Mouse (Mus musculus) stomach, postnatal 0 days (tissue): ENCODE measurements around the gene Sh2d6. TPM values are rescaled to one million over a fixed set of nuclear protein-coding genes. Genes with fewer than 3 reads are reported as not detected.

Experiments
- ATAC-seq: fragments of 200-750 bp; cut with Nextera tagmentation; 2 replicates; pipeline ENCODE4 v1.8.0; 2017; ENCODE audit not compliant: low FRiP score, low TSS enrichment
- DNase-seq: peaks from one replicate; pipeline ENCODE4 v3.0.0-alpha.2; 2016; ENCODE audit warnings: low spot score
- H3K27ac ChIP-seq: fragments of 300-500 bp; sonication (generic); replicated peaks from 2 replicates; pipeline ENCODE4 v1.5.1; 2014; ENCODE audit warnings: mild to moderate bottlenecking, control low read depth
- H3K27me3 ChIP-seq: fragments of 300-500 bp; sonication (generic); 2 replicates; pipeline ENCODE4 v1.6.1; 2014; ENCODE audit warnings: low read length; ENCODE audit not compliant: control insufficient read depth, insufficient read depth
- H3K36me3 ChIP-seq: fragments of 300-500 bp; sonication (generic); 2 replicates; pipeline ENCODE4 v1.6.1; 2014; ENCODE audit warnings: low read length, mixed read lengths; ENCODE audit not compliant: control insufficient read depth, insufficient read depth
- H3K4me1 ChIP-seq: fragments of 300-500 bp; sonication (generic); replicated peaks from 2 replicates; pipeline ENCODE4 v1.6.1; 2014; ENCODE audit warnings: antibody characterized with exemption; ENCODE audit not compliant: control insufficient read depth, insufficient read depth
- H3K4me2 ChIP-seq: fragments of 300-500 bp; sonication (generic); replicated peaks from 2 replicates; pipeline ENCODE4 v1.6.1; 2014; ENCODE audit warnings: low read depth, mild to moderate bottlenecking, control low read depth, moderate library complexity
- H3K4me3 ChIP-seq: fragments of 300-500 bp; sonication (generic); 2 replicates; pipeline ENCODE4 v1.5.1; 2014; ENCODE audit warnings: low read depth, low read length, control low read depth
- H3K9ac ChIP-seq: fragments of 300-500 bp; sonication (generic); 2 replicates; pipeline ENCODE4 v1.6.1; 2014; ENCODE audit warnings: mild to moderate bottlenecking, low read length, control low read depth, mixed read lengths
- H3K9me3 ChIP-seq: fragments of 300-500 bp; sonication (generic); 2 replicates; pipeline ENCODE4 v1.6.1; 2016; ENCODE audit warnings: low read length; ENCODE audit not compliant: control insufficient read depth
- CTCF ChIP-seq: IDR thresholded peaks from 2 replicates; pipeline ENCODE4 v1.5.1; 2016; ENCODE audit warnings: antibody characterized with exemption, low read depth, mild to moderate bottlenecking, moderate library complexity
- EP300 ChIP-seq: optimal IDR thresholded peaks from 2 replicates; pipeline ENCODE3; 2016; ENCODE audit warnings: antibody characterized with exemption
- WGBS: fragments of 180-500 bp; shearing (Covaris S2); extraction: QIAGEN DNeasy Blood & Tissue Kit; methylation state at CpG from one replicate; pipeline ENCODE4 v1.1.7; 2014; 5-methylcytosine and 5-hydroxymethylcytosine counted together
- polyA plus RNA-seq: library from polyadenylated mRNA; unstranded; fragments of >200 nt; fragmentation: Nextera tagmentation; extraction: Ambion mirVana; gene quantifications from 2 replicates; pipeline ENCODE4 v1.2.1, GENCODE M21; 2015

Sh2d6 gene
- polyA plus RNA-seq, 1 experiment from 2014 or later = 0.21 TPM

DNA sequence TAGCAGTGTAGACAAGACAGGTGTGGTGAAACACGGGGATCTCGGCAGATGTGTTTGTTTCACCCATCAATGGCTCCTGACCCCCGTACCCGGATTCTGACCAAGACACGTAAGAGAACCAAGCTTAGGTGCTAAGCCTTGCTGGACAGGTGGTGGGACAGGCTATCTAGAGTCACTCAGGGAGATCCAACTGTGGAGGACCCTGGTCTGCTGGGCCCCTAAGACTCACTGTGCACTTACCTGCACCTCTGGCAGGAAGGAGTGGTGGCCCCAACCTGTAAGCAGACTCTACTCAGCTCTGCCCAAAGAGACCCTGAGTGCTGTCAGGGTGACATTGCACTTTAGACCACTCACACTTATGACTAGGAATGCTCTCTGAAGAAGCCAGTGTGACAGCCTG is 603 bp downstream of the Sh2d6 start:
- H3K4me2 ChIP-seq = no peak overlapping the region
- no peak overlapping the region for H3K27ac ChIP-seq
- ATAC-seq = no peak
- H3K9ac ChIP-seq = no peak overlapping the region
- H3K36me3 ChIP-seq = no peaks in the 10 kb centered on the region
- no peak for DNase-seq
- H3K9me3 ChIP-seq = no peaks in the 10 kb centered on the region
- no peaks in the 10 kb centered on the region for H3K27me3 ChIP-seq
- TF ChIP-seq CTCF (no peak), EP300 (no peak)
- H3K4me1 ChIP-seq = no peaks in the 10 kb centered on the region
- WGBS = 89% methylated on average over 5 of the region's 5 CpGs
- no peak overlapping the region for H3K4me3 ChIP-seq

DNA sequence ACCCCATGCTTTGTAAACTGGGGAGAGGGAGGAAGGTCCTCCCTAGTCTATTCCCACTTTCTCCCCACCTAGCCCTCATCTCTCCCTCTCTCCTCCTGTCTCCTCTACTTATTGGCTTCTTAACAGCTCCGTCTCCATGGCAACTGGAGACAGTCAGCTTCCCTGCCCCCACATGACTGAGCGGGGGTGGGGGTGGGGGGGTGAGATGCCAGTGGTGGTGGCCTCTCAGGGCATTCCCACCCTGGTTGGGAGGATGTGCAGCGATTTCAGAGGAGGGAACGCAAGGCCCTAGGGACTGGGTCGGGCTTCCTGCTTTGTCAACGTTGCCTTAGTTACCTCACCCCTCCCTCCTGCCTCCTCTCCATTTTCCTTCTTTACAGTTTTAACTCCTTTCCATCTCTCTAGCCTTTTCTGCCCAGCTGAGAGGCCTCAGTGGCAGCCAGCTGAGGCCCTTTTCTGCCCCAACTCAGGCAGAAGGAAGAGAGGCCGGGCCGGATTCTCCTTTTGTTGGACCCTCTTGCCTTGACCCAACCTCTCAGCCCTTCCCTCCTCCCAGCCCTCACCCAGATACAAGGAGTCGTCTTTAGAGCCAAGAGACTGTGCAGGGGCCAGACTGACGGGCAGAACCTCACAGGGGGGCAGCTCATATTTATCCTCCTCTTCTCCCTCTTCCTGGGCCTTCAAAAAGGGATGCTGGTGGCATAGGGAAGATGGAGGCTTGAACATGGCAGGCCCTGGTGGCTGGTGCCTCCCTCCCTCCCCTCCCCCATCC is 1.4 kb downstream of the Sh2d6 start:
- no peaks in the 10 kb centered on the region for H3K27me3 ChIP-seq
- 23% methylated on average over 10 of the region's 10 CpGs for WGBS
- H3K9me3 ChIP-seq = no peaks in the 10 kb centered on the region
- TF ChIP-seq CTCF = no peak
- TF ChIP-seq EP300 = no peak
- H3K36me3 ChIP-seq = no peaks in the 10 kb centered on the region
- DNase-seq (no peak), ATAC-seq (peak; percentile 11; the same call in 1 of the 2 replicates)
- no peak overlapping the region for H3K4me2 ChIP-seq
- no peak overlapping the region for H3K4me3 ChIP-seq
- H3K27ac ChIP-seq = peak overlapping the region; percentile 8; the same call in 1 of the 2 replicates
- no peak overlapping the region for H3K9ac ChIP-seq
- no peaks in the 10 kb centered on the region for H3K4me1 ChIP-seq

DNA sequence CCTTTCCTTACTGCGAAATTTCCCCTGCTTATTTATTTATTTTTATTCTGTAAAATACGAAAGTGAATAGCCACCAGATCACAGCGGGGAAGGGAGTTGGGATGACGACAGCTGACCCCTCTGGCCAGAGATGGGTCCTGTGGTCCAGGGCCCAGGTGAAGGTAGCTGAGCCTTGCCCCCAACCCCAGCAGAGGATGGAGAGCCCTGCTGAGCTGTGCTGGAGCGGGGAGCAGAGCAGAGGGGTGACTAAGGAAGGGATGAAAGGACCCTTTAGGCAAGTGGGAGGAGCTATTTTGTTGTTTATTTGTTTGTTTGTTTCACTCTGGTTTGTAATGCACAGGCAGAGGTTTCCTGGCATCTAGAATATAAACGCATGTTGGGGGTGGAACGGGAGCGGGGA is 2.2 kb downstream of the Sh2d6 start:
- no peak for TF ChIP-seq EP300
- TF ChIP-seq CTCF = no peak
- no peak overlapping the region for H3K9ac ChIP-seq
- whole genome bisulfite sequencing = 42% methylated on average over 8 of the region's 8 CpGs
- no peaks in the 10 kb centered on the region for H3K36me3 ChIP-seq
- H3K27ac ChIP-seq = no peak overlapping the region
- H3K9me3 ChIP-seq = no peaks in the 10 kb centered on the region
- H3K4me1 ChIP-seq = no peaks in the 10 kb centered on the region
- no peak for DNase-seq
- ATAC-seq = no peak
- H3K4me2 ChIP-seq = no peak overlapping the region
- no peak overlapping the region for H3K4me3 ChIP-seq
- no peaks in the 10 kb centered on the region for H3K27me3 ChIP-seq

DNA sequence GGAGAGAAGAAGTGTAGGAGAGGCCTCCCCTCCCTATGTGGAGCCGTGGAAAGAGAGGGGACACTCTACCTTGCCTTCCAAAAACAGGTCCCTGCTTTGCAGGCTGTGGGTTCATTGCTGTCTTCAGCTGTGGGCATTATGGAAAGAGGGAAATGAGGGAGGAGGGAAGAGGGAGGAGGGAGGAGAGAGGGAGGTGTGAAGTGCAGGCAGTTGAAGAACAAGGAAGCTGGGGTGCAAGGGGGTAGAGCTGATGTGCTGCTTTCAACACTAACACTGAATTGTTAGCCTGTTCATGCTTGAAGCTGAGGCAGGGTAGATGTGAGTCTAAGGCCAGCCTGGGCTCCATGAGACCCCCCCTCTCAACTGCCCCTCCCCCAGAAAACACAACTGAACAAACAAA is 2.7 kb downstream of the Sh2d6 start:
- H3K36me3 ChIP-seq = no peaks in the 10 kb centered on the region
- H3K9ac ChIP-seq = no peak overlapping the region
- H3K27ac ChIP-seq = no peak overlapping the region
- 78% methylated on average over 1 of the region's 1 CpGs for WGBS
- TF ChIP-seq CTCF = no peak
- no peak for TF ChIP-seq EP300
- H3K9me3 ChIP-seq = no peaks in the 10 kb centered on the region
- ATAC-seq (no peak), DNase-seq (no peak)
- H3K27me3 ChIP-seq = no peaks in the 10 kb centered on the region
- H3K4me3 ChIP-seq = no peak overlapping the region
- H3K4me1 ChIP-seq = no peaks in the 10 kb centered on the region
- H3K4me2 ChIP-seq = no peak overlapping the region

DNA sequence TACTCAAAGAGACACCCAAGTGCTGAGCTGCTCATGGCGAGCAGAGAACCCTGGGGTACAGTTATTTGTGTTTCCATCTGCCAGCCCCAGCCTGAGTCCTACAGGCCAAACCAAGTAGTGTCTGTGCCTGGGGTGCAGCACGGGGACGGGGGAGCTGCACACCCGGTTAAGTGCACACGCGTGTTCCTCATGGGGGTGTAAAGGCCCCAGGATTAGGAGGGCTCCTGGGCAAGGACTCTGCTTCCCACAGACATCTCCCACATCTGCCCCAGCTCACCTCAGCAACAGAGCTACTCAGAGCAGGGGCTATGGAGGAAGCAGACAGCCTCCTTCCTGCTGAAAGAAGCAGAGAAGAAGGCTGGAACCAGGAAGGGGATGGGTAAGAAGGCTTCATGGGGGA is 5.9 kb downstream of the Sh2d6 start:
- no peaks in the 10 kb centered on the region for H3K9me3 ChIP-seq
- H3K27me3 ChIP-seq = no peaks in the 10 kb centered on the region
- no peak overlapping the region for H3K27ac ChIP-seq
- 94% methylated on average over 6 of the region's 6 CpGs for WGBS
- no peak overlapping the region for H3K4me3 ChIP-seq
- H3K9ac ChIP-seq = no peak overlapping the region
- DNase-seq = no peak
- H3K4me1 ChIP-seq = peaks cover 10% of the 10 kb centered on the region; the same call in 1 of the 2 replicates
- H3K36me3 ChIP-seq = no peaks in the 10 kb centered on the region
- no peak overlapping the region for H3K4me2 ChIP-seq
- no peak for ATAC-seq
- no peak for TF ChIP-seq CTCF
- TF ChIP-seq EP300 = no peak

DNA sequence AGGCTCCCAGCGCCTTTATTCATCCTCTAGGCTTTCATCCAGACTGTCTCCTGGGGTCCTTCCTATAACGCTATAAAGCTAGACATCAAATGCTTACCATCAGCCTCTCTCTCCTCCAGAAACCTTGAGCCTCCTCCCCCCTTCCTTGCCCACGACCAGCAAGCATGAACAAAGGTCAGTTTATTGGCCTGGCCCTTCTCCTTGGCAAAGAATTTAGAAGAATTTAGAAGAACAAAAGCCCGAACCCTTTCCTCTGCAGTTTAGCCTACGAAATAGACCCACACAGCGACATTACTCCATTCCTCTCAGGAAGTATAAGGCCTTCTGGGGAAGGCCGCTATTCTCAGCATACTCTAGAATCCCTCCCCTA is 8.5 kb downstream of the Sh2d6 start:
- no peak for ATAC-seq
- Histone ChIP-seq H3K4me1 (peaks cover 10% of the 10 kb centered on the region; the same call in 1 of the 2 replicates), H3K4me2 (peak overlapping the region; percentile 60), H3K27me3 (no peaks in the 10 kb centered on the region), H3K27ac (peak overlapping the region; percentile 89), H3K9me3 (no peaks in the 10 kb centered on the region), H3K4me3 (peak overlapping the region; percentile 22; the same call in 1 of the 2 replicates), H3K9ac (peak overlapping the region; percentile 66), H3K36me3 (no peaks in the 10 kb centered on the region)
- TF ChIP-seq EP300 = no peak
- TF ChIP-seq CTCF = no peak
- DNase-seq = no peak
- WGBS = 46% methylated on average over 7 of the region's 7 CpGs
